Mouse (Mus musculus): ENCODE results near the gene Slc25a11.

DNA sequence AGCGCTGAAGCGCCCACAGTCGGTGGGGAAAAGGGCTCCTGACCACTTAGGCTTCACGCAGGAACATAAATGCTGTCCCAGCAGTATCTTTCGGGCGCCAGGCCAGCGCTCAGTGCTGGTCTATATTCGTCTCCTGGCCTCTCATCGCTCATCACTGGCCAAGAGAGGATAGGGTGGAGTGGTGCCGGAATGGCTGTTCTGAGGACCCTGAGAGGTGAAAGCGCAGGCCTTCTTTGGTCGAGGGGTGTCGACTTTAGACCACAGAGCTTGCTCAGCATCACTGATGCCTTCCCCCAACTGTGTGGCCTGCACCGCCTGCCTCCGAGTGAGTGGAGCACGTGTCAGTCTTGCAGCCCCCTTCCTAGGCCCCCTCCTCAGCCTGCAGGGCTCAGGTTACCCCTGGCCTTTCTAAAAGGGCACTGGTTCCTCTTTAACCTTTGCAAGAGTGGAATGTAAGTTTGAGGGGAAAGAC is 9.2 kb upstream of the Slc25a11 start:
- TF ChIP-seq CTCF (IDR thresholded peaks at IDR 0.05) (no peak), EP300 (IDR thresholded peaks at IDR 0.05) (no peak)

Data from lung, postnatal 0 days (tissue).